Mouse (Mus musculus) stomach, postnatal 0 days (tissue): ENCODE measurements around the gene Zfp853.

ENCODE experiments used
- CTCF ChIP-seq: IDR thresholded peaks from 2 replicates; pipeline ENCODE4 v1.5.1; 2016; ENCODE audit warnings: antibody characterized with exemption, low read depth, mild to moderate bottlenecking, moderate library complexity
- EP300 ChIP-seq: optimal IDR thresholded peaks from 2 replicates; pipeline ENCODE3; 2016; ENCODE audit warnings: antibody characterized with exemption

DNA sequence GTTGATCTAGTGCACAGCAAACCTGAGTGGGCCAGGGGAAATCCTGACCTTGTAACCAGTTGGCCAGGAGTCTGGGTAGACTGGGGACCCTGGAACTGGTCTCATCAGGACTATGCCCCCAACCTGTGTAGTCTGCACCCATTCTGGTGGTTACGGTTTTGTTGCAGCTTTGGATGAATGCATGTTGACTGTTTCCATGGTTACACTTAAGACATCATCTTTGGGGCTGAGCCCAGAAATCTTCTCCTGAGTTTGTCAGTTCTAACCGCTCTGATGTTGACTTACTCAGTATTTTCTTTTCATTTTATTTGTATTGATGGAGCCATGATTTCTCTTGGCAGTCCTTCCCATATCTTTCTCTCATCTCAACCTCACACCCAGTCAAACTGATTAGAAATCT, 1.9 kb upstream of the Zfp853 start:
- TF ChIP-seq CTCF: no peak
- no peak for TF ChIP-seq EP300
